Mouse (Mus musculus) ES-E14 (cell line): ENCODE results near the gene Col4a2.

Experiments
- HCFC1 ChIP-seq: IDR thresholded peaks from 2 replicates; pipeline ENCODE4 v1.6.1; 2012; ENCODE audit warnings: low read length, inconsistent platforms, borderline replicate concordance; ENCODE audit not compliant: insufficient read depth
- MAFK ChIP-seq: IDR thresholded peaks from 2 replicates; pipeline ENCODE4 v1.6.1; 2014; ENCODE audit warnings: mild to moderate bottlenecking, low read depth, low read length, inconsistent platforms; ENCODE audit not compliant: insufficient read depth
- ZNF384 ChIP-seq: IDR thresholded peaks from 2 replicates; pipeline ENCODE4 v1.6.1; 2012; ENCODE audit warnings: low read depth, low read length, inconsistent platforms

- TF ChIP-seq HCFC1: peak; percentile 69; the same call in 1 of the 2 replicates
- no peak for TF ChIP-seq ZNF384
- TF ChIP-seq MAFK: no peak
These were observed 184.7 kb downstream of the Col4a2 start, which contains the start of gene Naxd for GRCm38 (mm10) chr8:11497017-11497990.
